Mouse (Mus musculus) heart, embryonic 12.5 days (tissue): ENCODE data around the gene Olfr1361. TPM values are rescaled to one million over a fixed set of nuclear protein-coding genes. Genes with fewer than 3 reads are reported as not detected.

Source experiments
- polyA plus RNA-seq: library from polyadenylated mRNA; unstranded; fragments of >200 nt; fragmentation: Nextera tagmentation; extraction: Ambion mirVana; gene quantifications from 2 replicates; pipeline ENCODE4 v1.2.1, GENCODE M21; 2016

Gene Olfr1361
- polyA plus RNA-seq, 1 experiment from 2014 or later: not detected

Other genes starting within 250 kb of the Olfr1361 start
- 2.2 and 3.1 TPM in 2 replicates for gene Pgbd1, start 222.3 kb downstream of the Olfr1361 start, polyA plus RNA-seq
- gene Zscan26, start 209.7 kb downstream of the Olfr1361 start, polyA plus RNA-seq: 26.8 and 28.1 TPM in 2 replicates
- gene Nkapl, start 194.9 kb downstream of the Olfr1361 start, polyA plus RNA-seq: 2.3 and 2.4 TPM in 2 replicates
- gene Zkscan4, start 184.5 kb downstream of the Olfr1361 start, polyA plus RNA-seq: 1.7 and 2.1 TPM in 2 replicates
- not detected in 2 replicates for gene Gm10065, start 183.9 kb downstream of the Olfr1361 start, polyA plus RNA-seq
- gene AK157302, start 168.2 kb downstream of the Olfr1361 start, polyA plus RNA-seq: 0.24 and 0.33 TPM in 2 replicates
- gene Gm11273, start 162.0 kb downstream of the Olfr1361 start, polyA plus RNA-seq: 6.4 and 10.3 TPM in 2 replicates
- 6.6 and 6.8 TPM in 2 replicates for gene Zkscan8, start 132.3 kb downstream of the Olfr1361 start, polyA plus RNA-seq
- 0.06 and 0.10 TPM in 2 replicates for gene Olfr1366, start 120.6 kb downstream of the Olfr1361 start, polyA plus RNA-seq
- 0.04 and 0.05 TPM in 2 replicates for gene Olfr1535, start 103.5 kb downstream of the Olfr1361 start, polyA plus RNA-seq
- gene Olfr1364, start 81.6 kb downstream of the Olfr1361 start, polyA plus RNA-seq: not detected in 2 replicates
- not detected in 2 replicates for gene Olfr1362, start 49.4 kb downstream of the Olfr1361 start, polyA plus RNA-seq
- gene Olfr11, start 20.9 kb downstream of the Olfr1361 start, polyA plus RNA-seq: not detected in 2 replicates
- gene Olfr1360, start 14.0 kb upstream of the Olfr1361 start, polyA plus RNA-seq: not detected in 2 replicates
- gene Olfr1359, start 34.7 kb upstream of the Olfr1361 start, polyA plus RNA-seq: not detected in 2 replicates
- 0.91 TPM in 1 of 2 replicates, not detected in the other for gene Hist1h2bl, start 52.8 kb upstream of the Olfr1361 start, polyA plus RNA-seq
- 5.4 and 6.6 TPM in 2 replicates for gene Hist1h2ai, start 53.0 kb upstream of the Olfr1361 start, polyA plus RNA-seq
- 2.0 TPM in 2 replicates for gene Hist1h3h, start 54.3 kb upstream of the Olfr1361 start, polyA plus RNA-seq
- 1.4 and 2.5 TPM in 2 replicates for gene Hist1h2bm, start 58.7 kb upstream of the Olfr1361 start, polyA plus RNA-seq
- 0.31 and 0.68 TPM in 2 replicates for gene Hist1h4j, start 71.7 kb upstream of the Olfr1361 start, polyA plus RNA-seq
- 0.80 TPM in 1 of 2 replicates, not detected in the other for gene Hist1h4k, start 87.1 kb upstream of the Olfr1361 start, polyA plus RNA-seq
- gene Hist1h2ak, start 90.4 kb upstream of the Olfr1361 start, polyA plus RNA-seq: 7.0 and 11.4 TPM in 2 replicates
- gene Hist1h2bn, start 90.7 kb upstream of the Olfr1361 start, polyA plus RNA-seq: 1.1 and 2.1 TPM in 2 replicates
- gene Hist1h1b, start 117.2 kb upstream of the Olfr1361 start, polyA plus RNA-seq: 12.4 and 12.5 TPM in 2 replicates
- gene Hist1h3i, start 120.0 kb upstream of the Olfr1361 start, polyA plus RNA-seq: 54.7 and 68.0 TPM in 2 replicates
- gene Hist1h2an, start 123.8 kb upstream of the Olfr1361 start, polyA plus RNA-seq: 1.3 and 6.2 TPM in 2 replicates
- 1.3 and 1.4 TPM in 2 replicates for gene Hist1h2bp, start 124.1 kb upstream of the Olfr1361 start, polyA plus RNA-seq
- 8.4 and 12.7 TPM in 2 replicates for gene Hist1h2bq, start 146.8 kb upstream of the Olfr1361 start, polyA plus RNA-seq
- 2.6 TPM in 1 of 2 replicates, not detected in the other for gene Hist1h2ao, start 147.1 kb upstream of the Olfr1361 start, polyA plus RNA-seq
- not detected in 2 replicates for gene Hist1h4m, start 148.4 kb upstream of the Olfr1361 start, polyA plus RNA-seq
- gene Hist1h4n, start 168.8 kb upstream of the Olfr1361 start, polyA plus RNA-seq: 8.4 and 15.5 TPM in 2 replicates
- gene Hist1h2ap, start 170.1 kb upstream of the Olfr1361 start, polyA plus RNA-seq: 2,122 and 2,141 TPM in 2 replicates
- gene Hist1h2br, start 170.4 kb upstream of the Olfr1361 start, polyA plus RNA-seq: 8.1 and 12.8 TPM in 2 replicates